Mouse (Mus musculus) heart, postnatal 0 days (tissue): ENCODE measurements around the gene Ntm.

Source experiments
- CTCF ChIP-seq: IDR thresholded peaks from 2 replicates; pipeline ENCODE4 v1.5.1; 2016; ENCODE audit warnings: antibody characterized with exemption, control low read depth, low read depth
- EP300 ChIP-seq: IDR thresholded peaks from 2 replicates; pipeline ENCODE4 v1.6.1; 2016; ENCODE audit warnings: antibody characterized with exemption, low read depth

GRCm38 (mm10) chr9:29242497-29243422 is 720.2 kb downstream of the Ntm start:
- TF ChIP-seq CTCF (no peak), EP300 (no peak)
